Mouse (Mus musculus) kidney, adult 2 months (tissue): Measurements from ENCODE around the gene Vps25.

Source experiments
- CTCF ChIP-seq: fragments of 200-500 bp; conservative IDR thresholded peaks from 2 replicates; pipeline ENCODE4 v1.5.1; 2011; ENCODE audit warnings: low read depth, mild to moderate bottlenecking, control low read depth, low read length, moderate library complexity, mixed read lengths; ENCODE audit not compliant: insufficient read depth, insufficient read length
- POLR2A ChIP-seq: fragments of 200-500 bp; IDR thresholded peaks from one replicate; pipeline ENCODE4 v1.6.1; 2011; ENCODE audit warnings: low read depth, low read length, control low read depth

GRCm38 (mm10) chr11:101246702-101247012 is 6.8 kb upstream of the Vps25 start:
- no peak for TF ChIP-seq POLR2A
- no peak for TF ChIP-seq CTCF
